Mouse (Mus musculus): Measurements from ENCODE around the gene Tfpt. TPM values are rescaled to one million over a fixed set of nuclear protein-coding genes. Genes with fewer than 3 reads are reported as not detected.

Tfpt gene
- polyA plus RNA-seq, 1 experiment: 3.3 TPM

- TF ChIP-seq TAL1 (IDR thresholded peaks at IDR 0.05; ENCODE audit: low read length) (no peak), GATA1 (IDR thresholded peaks at IDR 0.05; ENCODE audit: low read length) (no peak)
- H3K4me3 ChIP-seq (replicated peaks): no peak overlapping the region
- no peaks in the 10 kb centered on the region for H3K27me3 ChIP-seq (ENCODE audit: control insufficient read depth)
- H3K4me1 ChIP-seq (ENCODE audit: control insufficient read depth): peaks cover 6% of the 10 kb centered on the region
- no peaks in the 10 kb centered on the region for H3K9me3 ChIP-seq (ENCODE audit: control insufficient read depth, low read length)
- H3K36me3 ChIP-seq (ENCODE audit: control insufficient read depth): no peaks in the 10 kb centered on the region
Measured at GRCm38 (mm10) chr7:3590550-3590949, 39.2 kb downstream of the Tfpt start.

GRCm38 (mm10) chr7:3587292-3587691 is 42.4 kb downstream of the Tfpt start:
- H3K36me3 ChIP-seq (ENCODE audit: control insufficient read depth): no peaks in the 10 kb centered on the region
- TF ChIP-seq GATA1 (IDR thresholded peaks at IDR 0.05; ENCODE audit: low read length): no peak
- no peak for TF ChIP-seq TAL1 (IDR thresholded peaks at IDR 0.05; ENCODE audit: low read length)
- H3K27me3 ChIP-seq (ENCODE audit: control insufficient read depth): no peaks in the 10 kb centered on the region
- no peaks in the 10 kb centered on the region for H3K9me3 ChIP-seq (ENCODE audit: control insufficient read depth, low read length)
- H3K4me3 ChIP-seq (replicated peaks): no peak overlapping the region
- H3K4me1 ChIP-seq (ENCODE audit: control insufficient read depth): no peaks in the 10 kb centered on the region

GRCm38 (mm10) chr7:3586255-3586654 is 43.5 kb downstream of the Tfpt start:
- Histone ChIP-seq H3K27me3 (ENCODE audit: control insufficient read depth) (no peaks in the 10 kb centered on the region), H3K9me3 (ENCODE audit: control insufficient read depth, low read length) (no peaks in the 10 kb centered on the region), H3K4me3 (replicated peaks) (no peak overlapping the region), H3K36me3 (ENCODE audit: control insufficient read depth) (no peaks in the 10 kb centered on the region), H3K4me1 (ENCODE audit: control insufficient read depth) (no peaks in the 10 kb centered on the region)
- TF ChIP-seq TAL1 (IDR thresholded peaks at IDR 0.05; ENCODE audit: low read length): no peak
- TF ChIP-seq GATA1 (IDR thresholded peaks at IDR 0.05; ENCODE audit: low read length): no peak

- TF ChIP-seq TAL1 (IDR thresholded peaks at IDR 0.05; ENCODE audit: low read length): no peak
- TF ChIP-seq GATA1 (IDR thresholded peaks at IDR 0.05; ENCODE audit: low read length): no peak
- H3K4me3 ChIP-seq (replicated peaks): no peak overlapping the region
- no peaks in the 10 kb centered on the region for H3K27me3 ChIP-seq (ENCODE audit: control insufficient read depth)
- no peaks in the 10 kb centered on the region for H3K4me1 ChIP-seq (ENCODE audit: control insufficient read depth)
- H3K36me3 ChIP-seq (ENCODE audit: control insufficient read depth): no peaks in the 10 kb centered on the region
- no peaks in the 10 kb centered on the region for H3K9me3 ChIP-seq (ENCODE audit: control insufficient read depth, low read length)
Measured at GRCm38 (mm10) chr7:3585763-3586162, 44.0 kb downstream of the Tfpt start.

- Histone ChIP-seq H3K4me3 (replicated peaks) (no peak overlapping the region), H3K36me3 (ENCODE audit: control insufficient read depth) (no peaks in the 10 kb centered on the region), H3K9me3 (ENCODE audit: control insufficient read depth, low read length) (no peaks in the 10 kb centered on the region), H3K4me1 (ENCODE audit: control insufficient read depth) (no peaks in the 10 kb centered on the region), H3K27me3 (ENCODE audit: control insufficient read depth) (no peaks in the 10 kb centered on the region)
- no peak for TF ChIP-seq GATA1 (IDR thresholded peaks at IDR 0.05; ENCODE audit: low read length)
- TF ChIP-seq TAL1 (IDR thresholded peaks at IDR 0.05; ENCODE audit: low read length): no peak
Measured at GRCm38 (mm10) chr7:3580029-3580428, 49.7 kb downstream of the Tfpt start.

GRCm38 (mm10) chr7:3578952-3579546 is 50.7 kb downstream of the Tfpt start:
- H3K4me1 ChIP-seq (ENCODE audit: control insufficient read depth): no peaks in the 10 kb centered on the region
- H3K36me3 ChIP-seq (ENCODE audit: control insufficient read depth): no peaks in the 10 kb centered on the region
- no peaks in the 10 kb centered on the region for H3K9me3 ChIP-seq (ENCODE audit: control insufficient read depth, low read length)
- TF ChIP-seq TAL1 (IDR thresholded peaks at IDR 0.05; ENCODE audit: low read length) (no peak), GATA1 (IDR thresholded peaks at IDR 0.05; ENCODE audit: low read length) (no peak)
- H3K4me3 ChIP-seq (replicated peaks): no peak overlapping the region
- no peaks in the 10 kb centered on the region for H3K27me3 ChIP-seq (ENCODE audit: control insufficient read depth)

- no peaks in the 10 kb centered on the region for H3K9me3 ChIP-seq (ENCODE audit: control insufficient read depth, low read length)
- no peak overlapping the region for H3K4me3 ChIP-seq (replicated peaks)
- no peaks in the 10 kb centered on the region for H3K36me3 ChIP-seq (ENCODE audit: control insufficient read depth)
- no peaks in the 10 kb centered on the region for H3K27me3 ChIP-seq (ENCODE audit: control insufficient read depth)
- no peaks in the 10 kb centered on the region for H3K4me1 ChIP-seq (ENCODE audit: control insufficient read depth)
- no peak for TF ChIP-seq TAL1 (IDR thresholded peaks at IDR 0.05; ENCODE audit: low read length)
- TF ChIP-seq GATA1 (IDR thresholded peaks at IDR 0.05; ENCODE audit: low read length): no peak
Measured at GRCm38 (mm10) chr7:3578196-3578595, 51.5 kb downstream of the Tfpt start.

GRCm38 (mm10) chr7:3576354-3577124 is 53.2 kb downstream of the Tfpt start:
- Histone ChIP-seq H3K4me1 (ENCODE audit: control insufficient read depth) (no peaks in the 10 kb centered on the region), H3K4me3 (replicated peaks) (no peak overlapping the region), H3K36me3 (ENCODE audit: control insufficient read depth) (no peaks in the 10 kb centered on the region), H3K27me3 (ENCODE audit: control insufficient read depth) (no peaks in the 10 kb centered on the region), H3K9me3 (ENCODE audit: control insufficient read depth, low read length) (no peaks in the 10 kb centered on the region)
- no peak for TF ChIP-seq TAL1 (IDR thresholded peaks at IDR 0.05; ENCODE audit: low read length)
- TF ChIP-seq GATA1 (IDR thresholded peaks at IDR 0.05; ENCODE audit: low read length): no peak

GRCm38 (mm10) chr7:3574216-3574615 is 55.5 kb downstream of the Tfpt start:
- Histone ChIP-seq H3K4me3 (replicated peaks) (no peak overlapping the region), H3K36me3 (ENCODE audit: control insufficient read depth) (no peaks in the 10 kb centered on the region), H3K9me3 (ENCODE audit: control insufficient read depth, low read length) (no peaks in the 10 kb centered on the region), H3K27me3 (ENCODE audit: control insufficient read depth) (no peaks in the 10 kb centered on the region), H3K4me1 (ENCODE audit: control insufficient read depth) (no peaks in the 10 kb centered on the region)
- TF ChIP-seq GATA1 (IDR thresholded peaks at IDR 0.05; ENCODE audit: low read length) (no peak), TAL1 (IDR thresholded peaks at IDR 0.05; ENCODE audit: low read length) (no peak)
